Mouse (Mus musculus) forebrain, embryonic 15.5 days (tissue): ENCODE results near the gene Unc13d. TPM values are rescaled to one million over a fixed set of nuclear protein-coding genes. Genes with fewer than 3 reads are reported as not detected.
A peak's percentile ranks its signal among the peaks of the same experiment; 100 is the strongest.

Source experiments
- ATAC-seq: fragments of 200-750 bp; cut with Nextera tagmentation; replicated peaks from 2 replicates; pipeline ENCODE4 v1.8.0; 2017; ENCODE audit warnings: mild to moderate bottlenecking, moderate TSS enrichment, moderate library complexity
- H3K27ac ChIP-seq: fragments of 300-500 bp; sonication (generic); replicated peaks from 2 replicates; pipeline ENCODE4 v1.5.1; 2015; ENCODE audit warnings: mild to moderate bottlenecking, inconsistent platforms
- H3K27me3 ChIP-seq: fragments of 300-500 bp; sonication (generic); 2 replicates; pipeline ENCODE4 v1.6.1; 2015; ENCODE audit warnings: inconsistent platforms
- H3K36me3 ChIP-seq: fragments of 300-500 bp; sonication (generic); 2 replicates; pipeline ENCODE4 v1.6.1; 2015; ENCODE audit warnings: mild to moderate bottlenecking, inconsistent platforms
- H3K4me1 ChIP-seq: fragments of 300-500 bp; sonication (generic); 2 replicates; pipeline ENCODE4 v1.6.1; 2015; ENCODE audit warnings: inconsistent platforms
- H3K4me2 ChIP-seq: fragments of 300-500 bp; sonication (generic); replicated peaks from 2 replicates; pipeline ENCODE4 v1.6.1; 2015; ENCODE audit warnings: mild to moderate bottlenecking, inconsistent platforms
- H3K4me3 ChIP-seq: fragments of 300-500 bp; sonication (generic); 2 replicates; pipeline ENCODE4 v1.5.1; 2015; ENCODE audit warnings: mild to moderate bottlenecking, inconsistent platforms
- H3K9ac ChIP-seq: fragments of 300-500 bp; sonication (generic); replicated peaks from 2 replicates; pipeline ENCODE4 v1.6.1; 2015; ENCODE audit warnings: mild to moderate bottlenecking, inconsistent platforms
- H3K9me3 ChIP-seq: fragments of 300-500 bp; sonication (generic); 2 replicates; pipeline ENCODE4 v1.6.1; 2016; ENCODE audit warnings: inconsistent platforms
- WGBS: fragments of 180-500 bp; shearing (Covaris S2); methylation state at CpG from one replicate; pipeline ENCODE4 v1.1.7; 2015; ENCODE audit warnings: mixed read lengths; 5-methylcytosine and 5-hydroxymethylcytosine counted together
- polyA plus RNA-seq: library from polyadenylated mRNA; unstranded; fragments of >200 nt; fragmentation: Nextera tagmentation; extraction: Ambion mirVana; gene quantifications from 2 replicates; pipeline ENCODE4 v1.2.1, GENCODE M21; 2015

Unc13d gene
- polyA plus RNA-seq, 1 experiment from 2014 or later: 0.70 TPM

DNA sequence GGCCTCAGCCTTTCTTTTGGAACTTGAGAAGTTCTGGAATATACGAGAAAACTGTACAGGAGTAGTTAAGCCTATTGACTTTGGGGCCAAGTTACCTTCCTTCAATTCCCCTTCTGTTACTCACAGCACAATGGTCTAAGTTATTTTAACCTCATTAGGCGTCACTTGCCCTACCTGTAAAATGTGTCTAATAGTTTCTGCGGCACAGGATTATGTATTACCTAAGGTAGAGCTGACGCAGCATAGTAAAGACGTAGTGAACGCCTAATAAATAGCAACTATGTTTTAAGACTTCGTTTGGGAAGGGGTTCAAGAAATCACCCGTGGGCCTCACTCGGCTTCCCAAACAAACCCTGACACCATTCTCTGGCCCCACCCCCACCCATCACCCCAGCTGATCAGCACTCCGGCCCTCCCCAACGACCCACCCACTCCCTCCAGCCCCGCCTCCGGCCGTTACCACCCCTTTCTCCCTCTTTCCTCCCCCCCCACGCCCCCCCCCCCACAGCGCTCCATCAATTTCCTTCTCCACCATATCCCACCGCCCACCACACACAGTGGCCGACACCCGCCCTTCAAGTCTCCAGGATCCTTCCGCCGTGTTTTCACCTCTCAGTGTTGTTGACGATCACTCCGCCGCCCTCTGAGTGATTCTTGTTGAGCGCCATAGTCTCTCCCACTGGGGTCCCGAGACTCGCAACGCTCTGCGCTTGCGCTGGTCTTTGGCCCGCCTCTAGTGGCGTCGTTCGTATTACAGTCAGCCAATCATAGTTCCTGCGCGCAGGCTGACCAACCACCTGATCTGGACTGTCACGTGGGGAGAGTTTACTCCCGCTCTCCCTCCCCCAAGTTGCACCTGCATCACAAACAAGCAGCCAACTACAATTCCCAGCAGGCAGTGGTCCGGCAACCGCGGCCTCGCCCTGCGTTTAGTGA is 8.8 kb upstream of the Unc13d start, which contains the start of gene Wbp2:
Gene Wbp2 (minus strand): TSS at position 738 of the 936 bp plus-strand sequence.
- Histone ChIP-seq H3K9me3 (no peaks in the 10 kb centered on the region), H3K27me3 (no peaks in the 10 kb centered on the region), H3K4me2 (peak within 1 kb of the TSS; percentile 54), H3K9ac (peak within 1 kb of the TSS; percentile 47), H3K27ac (peak within 1 kb of the TSS; percentile 86), H3K4me1 (peaks cover 15% of the 10 kb centered on the region), H3K4me3 (peak within 1 kb of the TSS; percentile 49), H3K36me3 (peaks cover 22% of the 10 kb centered on the region)
- peak; percentile 97 for ATAC-seq
- 5% methylated on average over 40 of the region's 43 CpGs for WGBS

GRCm38 (mm10) chr11:116084166-116084565 is 6.4 kb upstream of the Unc13d start:
- no peaks in the 10 kb centered on the region for H3K27me3 ChIP-seq
- H3K4me1 ChIP-seq: peaks cover 15% of the 10 kb centered on the region
- no peak overlapping the region for H3K4me2 ChIP-seq
- H3K4me3 ChIP-seq: no peak overlapping the region
- WGBS: 94% methylated on average over 6 of the region's 6 CpGs
- H3K27ac ChIP-seq: no peak overlapping the region
- H3K36me3 ChIP-seq: peaks cover 44% of the 10 kb centered on the region
- no peak for ATAC-seq
- no peaks in the 10 kb centered on the region for H3K9me3 ChIP-seq
- no peak overlapping the region for H3K9ac ChIP-seq

GRCm38 (mm10) chr11:116083096-116083672 is 5.4 kb upstream of the Unc13d start:
- no peak overlapping the region for H3K4me3 ChIP-seq
- 90% methylated on average over 14 of the region's 14 CpGs for WGBS
- H3K36me3 ChIP-seq: peaks cover 47% of the 10 kb centered on the region
- H3K4me1 ChIP-seq: peaks cover 17% of the 10 kb centered on the region
- H3K9me3 ChIP-seq: no peaks in the 10 kb centered on the region
- no peak overlapping the region for H3K27ac ChIP-seq
- no peaks in the 10 kb centered on the region for H3K27me3 ChIP-seq
- no peak overlapping the region for H3K9ac ChIP-seq
- ATAC-seq: no peak
- no peak overlapping the region for H3K4me2 ChIP-seq

GRCm38 (mm10) chr11:116081081-116081480 is 3.3 kb upstream of the Unc13d start:
- WGBS: 73% methylated on average over 6 of the region's 6 CpGs
- H3K27me3 ChIP-seq: no peaks in the 10 kb centered on the region
- peaks cover 15% of the 10 kb centered on the region for H3K4me1 ChIP-seq
- H3K27ac ChIP-seq: no peak overlapping the region
- no peak for ATAC-seq
- peaks cover 47% of the 10 kb centered on the region for H3K36me3 ChIP-seq
- no peak overlapping the region for H3K4me2 ChIP-seq
- H3K9ac ChIP-seq: no peak overlapping the region
- H3K9me3 ChIP-seq: no peaks in the 10 kb centered on the region
- no peak overlapping the region for H3K4me3 ChIP-seq

DNA sequence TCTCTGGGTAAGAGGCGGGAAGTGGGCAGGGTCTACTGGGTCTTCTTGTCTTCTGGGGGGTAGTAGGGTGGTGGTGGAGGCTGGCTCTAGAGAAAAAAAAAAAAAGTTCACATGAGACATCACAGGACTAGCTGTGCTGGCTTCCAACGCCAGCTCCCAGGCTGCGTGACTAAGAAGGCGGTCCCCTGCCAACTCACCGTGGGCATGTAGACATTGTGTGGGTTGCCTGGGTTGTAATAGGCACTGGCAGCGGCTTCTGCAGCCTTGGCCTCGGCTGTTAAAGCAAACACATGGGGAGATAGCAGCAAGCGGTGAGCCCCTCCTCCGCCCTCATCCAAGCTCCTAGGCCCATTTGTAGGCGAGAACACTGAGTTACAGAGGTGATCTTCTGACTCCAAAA is 1.8 kb upstream of the Unc13d start:
- H3K36me3 ChIP-seq: peaks cover 47% of the 10 kb centered on the region
- no peak overlapping the region for H3K9ac ChIP-seq
- no peak overlapping the region for H3K4me3 ChIP-seq
- 77% methylated on average over 10 of the region's 10 CpGs for WGBS
- no peak overlapping the region for H3K27ac ChIP-seq
- no peak overlapping the region for H3K4me2 ChIP-seq
- H3K4me1 ChIP-seq: peaks cover 7% of the 10 kb centered on the region; the same call in 1 of the 2 replicates
- no peaks in the 10 kb centered on the region for H3K9me3 ChIP-seq
- H3K27me3 ChIP-seq: no peaks in the 10 kb centered on the region
- ATAC-seq: no peak

DNA sequence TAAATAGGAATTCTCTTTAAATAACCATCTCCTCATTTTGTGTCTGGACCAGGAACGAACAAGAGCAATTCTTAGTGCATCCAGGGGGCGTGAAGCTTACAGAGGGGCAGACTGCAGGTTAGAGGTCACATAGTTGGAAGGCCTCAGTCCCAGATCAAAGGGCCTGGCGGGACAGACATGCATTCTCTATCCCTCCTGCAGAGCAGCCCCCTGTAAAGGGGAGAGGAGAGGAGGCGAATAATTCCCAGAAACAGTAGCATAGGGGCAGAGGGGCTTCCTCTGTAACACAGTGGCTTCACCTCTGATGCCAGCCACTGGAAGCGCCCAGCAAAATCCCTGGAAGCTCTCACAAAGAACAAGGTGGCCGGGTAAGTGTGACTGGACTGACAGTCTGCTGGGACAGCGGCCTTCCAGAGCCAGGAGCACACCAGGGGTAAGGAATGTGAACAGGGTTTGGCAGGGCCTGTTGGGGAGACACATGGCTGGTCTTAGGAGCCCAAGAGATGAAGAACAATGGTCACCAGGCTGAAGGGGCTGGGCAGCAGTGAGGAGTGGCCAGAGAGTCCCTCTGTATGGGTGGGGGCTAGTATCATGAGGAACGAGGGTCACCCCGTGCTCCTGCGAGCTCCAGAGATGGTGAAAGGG is 1.0 kb upstream of the Unc13d start:
- ATAC-seq: no peak
- Histone ChIP-seq H3K9me3 (no peaks in the 10 kb centered on the region), H3K4me2 (no peak overlapping the region), H3K4me1 (peaks cover 7% of the 10 kb centered on the region; the same call in 1 of the 2 replicates), H3K27ac (no peak overlapping the region), H3K9ac (no peak overlapping the region), H3K27me3 (no peaks in the 10 kb centered on the region), H3K36me3 (peaks cover 45% of the 10 kb centered on the region), H3K4me3 (no peak overlapping the region)
- 40% methylated on average over 10 of the region's 10 CpGs for WGBS

DNA sequence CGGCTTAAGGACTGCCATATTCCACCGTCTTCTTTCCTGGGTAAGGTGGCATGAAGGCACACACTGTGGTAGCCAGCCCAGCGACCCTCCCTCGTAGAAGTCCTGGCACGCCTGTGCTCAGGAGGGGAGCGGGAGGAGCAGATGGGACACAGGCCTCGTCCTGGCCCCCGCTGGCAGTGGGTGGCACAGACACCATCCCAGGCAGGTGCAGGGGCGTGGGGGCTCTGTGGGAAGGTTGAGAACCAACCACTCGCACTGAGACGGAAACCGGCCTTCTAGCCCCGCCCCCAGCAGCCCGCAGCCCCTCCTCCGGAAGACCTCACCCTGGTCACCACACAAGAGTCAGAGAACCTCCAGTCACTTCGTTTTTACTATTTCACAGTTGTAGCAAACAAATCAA is 460 bp upstream of the Unc13d start:
- no peak overlapping the region; the same call in 1 of the 2 replicates for H3K27ac ChIP-seq
- H3K4me3 ChIP-seq: peak overlapping the region; percentile 19; the same call in 1 of the 2 replicates
- ATAC-seq: peak; percentile 34; the same call in 1 of the 2 replicates
- peak overlapping the region; percentile 36 for H3K4me2 ChIP-seq
- H3K9me3 ChIP-seq: no peaks in the 10 kb centered on the region
- peak overlapping the region; percentile 28; the same call in 1 of the 2 replicates for H3K9ac ChIP-seq
- H3K36me3 ChIP-seq: peaks cover 40% of the 10 kb centered on the region
- peaks cover 7% of the 10 kb centered on the region; the same call in 1 of the 2 replicates for H3K4me1 ChIP-seq
- WGBS: 9% methylated on average over 16 of the region's 16 CpGs
- no peaks in the 10 kb centered on the region for H3K27me3 ChIP-seq

DNA sequence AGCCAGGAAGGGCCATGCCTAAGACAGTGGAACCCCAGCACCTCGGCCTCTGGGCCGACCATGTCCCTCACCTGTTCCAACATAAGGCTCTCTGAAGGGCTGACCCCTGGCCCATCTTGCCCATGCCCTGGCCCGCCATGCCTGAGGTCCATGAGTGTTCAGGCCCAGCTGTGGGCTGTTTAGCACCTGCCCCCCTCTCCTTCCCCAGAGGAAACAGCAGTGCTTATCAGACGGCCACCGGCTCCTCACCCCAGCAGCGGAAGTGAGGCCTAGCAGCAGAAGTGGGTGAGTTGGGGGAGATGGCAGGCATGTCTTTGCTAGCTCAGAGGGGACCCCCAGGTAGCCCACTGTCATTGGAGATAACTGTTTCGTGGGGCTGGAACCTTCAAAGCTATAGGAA is 925 bp downstream of the Unc13d start:
- Histone ChIP-seq H3K9me3 (no peaks in the 10 kb centered on the region), H3K4me2 (no peak overlapping the region), H3K27ac (no peak overlapping the region), H3K4me1 (peaks cover 7% of the 10 kb centered on the region; the same call in 1 of the 2 replicates), H3K9ac (no peak overlapping the region), H3K4me3 (no peak overlapping the region), H3K27me3 (no peaks in the 10 kb centered on the region), H3K36me3 (peaks cover 28% of the 10 kb centered on the region)
- ATAC-seq: no peak
- WGBS: 92% methylated on average over 7 of the region's 7 CpGs

GRCm38 (mm10) chr11:116076266-116076540 is 1.6 kb downstream of the Unc13d start:
- peaks cover 7% of the 10 kb centered on the region; the same call in 1 of the 2 replicates for H3K4me1 ChIP-seq
- no peak overlapping the region for H3K9ac ChIP-seq
- no peak for ATAC-seq
- H3K27ac ChIP-seq: no peak overlapping the region
- H3K27me3 ChIP-seq: no peaks in the 10 kb centered on the region
- H3K4me2 ChIP-seq: no peak overlapping the region
- H3K4me3 ChIP-seq: no peak overlapping the region
- H3K9me3 ChIP-seq: no peaks in the 10 kb centered on the region
- H3K36me3 ChIP-seq: peaks cover 22% of the 10 kb centered on the region
- 73% methylated on average over 7 of the region's 7 CpGs for whole genome bisulfite sequencing

DNA sequence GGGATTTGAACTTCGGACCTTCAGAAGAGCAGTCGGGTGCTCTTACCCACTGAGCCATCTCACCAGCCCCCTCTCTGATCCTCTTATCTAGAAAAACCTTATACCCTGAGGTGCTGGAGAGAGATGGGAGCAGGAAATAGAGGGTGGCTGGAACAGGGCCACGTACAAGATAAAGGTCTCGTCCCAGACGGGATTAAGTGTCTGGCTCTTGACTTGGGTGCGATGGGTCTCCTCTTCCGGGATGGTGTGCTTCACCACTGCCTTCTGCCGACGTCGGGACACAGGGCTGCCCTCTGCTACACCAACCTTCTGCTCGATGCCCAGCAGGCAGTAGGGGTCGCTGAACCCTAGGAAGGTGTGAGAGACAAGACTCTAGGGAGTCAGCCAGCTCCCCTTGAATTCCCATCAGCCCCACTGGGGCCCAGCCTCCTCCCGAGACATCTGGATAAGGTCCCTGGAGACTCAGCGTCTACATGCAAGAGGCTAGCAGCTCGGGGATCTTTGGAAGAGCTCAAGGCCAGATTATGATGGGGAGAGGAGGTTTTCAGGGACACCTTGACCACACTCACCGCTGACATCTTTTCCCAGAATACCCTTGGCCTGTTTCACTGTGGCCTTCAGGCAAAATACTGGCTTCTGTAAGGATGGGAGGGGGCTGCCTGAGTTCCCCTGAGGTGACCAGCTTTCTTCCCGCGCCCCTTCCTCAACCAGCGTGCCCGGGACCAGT is 2.1 kb downstream of the Unc13d start:
- H3K4me1 ChIP-seq: peaks cover 7% of the 10 kb centered on the region; the same call in 1 of the 2 replicates
- no peaks in the 10 kb centered on the region for H3K9me3 ChIP-seq
- H3K4me2 ChIP-seq: no peak overlapping the region
- H3K27ac ChIP-seq: no peak overlapping the region
- no peak for ATAC-seq
- no peaks in the 10 kb centered on the region for H3K27me3 ChIP-seq
- no peak overlapping the region for H3K4me3 ChIP-seq
- peaks cover 17% of the 10 kb centered on the region for H3K36me3 ChIP-seq
- WGBS: 55% methylated on average over 20 of the region's 20 CpGs
- H3K9ac ChIP-seq: no peak overlapping the region

DNA sequence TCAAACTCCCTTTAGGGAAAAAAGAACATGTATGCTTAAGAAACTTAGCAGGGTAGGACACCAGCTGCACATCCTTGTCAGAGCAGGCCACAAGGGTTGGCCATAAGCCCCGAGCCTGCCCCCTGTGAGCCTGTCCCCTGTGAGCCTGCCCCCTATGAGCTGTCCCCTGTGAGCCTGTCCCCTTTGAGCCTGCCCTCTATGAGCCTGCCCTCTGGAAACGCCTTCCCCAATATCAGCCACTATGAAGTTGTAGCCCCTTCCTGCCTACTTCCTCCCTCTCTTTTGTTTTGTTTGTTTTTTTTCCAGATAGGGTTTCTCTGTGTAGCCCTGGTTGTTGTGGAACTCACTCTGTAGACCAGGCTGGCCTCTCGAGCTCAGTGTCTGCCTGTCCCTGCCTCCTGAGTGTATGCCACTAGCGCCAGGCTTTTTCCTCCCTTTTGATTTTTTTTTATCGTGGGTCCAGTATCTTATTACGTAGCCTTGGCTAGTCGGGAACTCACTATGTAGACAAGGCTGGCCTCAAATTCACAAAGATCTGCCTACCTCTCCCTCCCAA is 3.2 kb downstream of the Unc13d start:
- no peak overlapping the region for H3K9ac ChIP-seq
- ATAC-seq: no peak

More for the DNA sequence above, 3.2 kb downstream of the Unc13d start:
- Histone ChIP-seq H3K4me1 (peaks cover 7% of the 10 kb centered on the region; the same call in 1 of the 2 replicates), H3K4me3 (no peak overlapping the region), H3K4me2 (no peak overlapping the region), H3K36me3 (peaks cover 6% of the 10 kb centered on the region), H3K9me3 (no peaks in the 10 kb centered on the region), H3K27ac (no peak overlapping the region), H3K27me3 (no peaks in the 10 kb centered on the region)
- 71% methylated on average over 7 of the region's 7 CpGs for WGBS
